Comparison of ENCODE assay signal across 18 mouse cellular contexts in genomic region chr10:102184726-102185125, GRCm38 (mm10).
DNase-seq lines count a peak whose midpoint lies in the region; ATAC-seq and TF ChIP-seq lines count a peak whose summit lies in the region.
"Had no signal": no experiment of that assay in that cellular context is flagged by ENCODE, and none has a peak within 500 bp of the region (broad histone marks: within the 10 kb centered on the region; RNA-seq: fewer than 3 reads in every experiment).

No protein-coding gene starts in this region.

- no peak overlapping the region for H3K9ac ChIP-seq in forebrain, embryonic 16.5 days (replicated peaks; ENCODE audit: low read depth, low read length)
- H3K9ac ChIP-seq in midbrain, embryonic 15.5 days = no peak overlapping the region
- H3K9ac ChIP-seq in heart, embryonic 12.5 days = no peak overlapping the region
- H3K9ac ChIP-seq: embryonic facial prominence, embryonic 13.5 days; limb, embryonic 15.5 days had no signal

- TF ChIP-seq POLR2A in brain, embryonic 14.5 days (IDR thresholded peaks at IDR 0.05; ENCODE audit: borderline replicate concordance, extremely low read depth, insufficient read depth, insufficient read length, poor library complexity, severe bottlenecking) = no peak

- no peaks in the 10 kb centered on the region for H3K36me3 ChIP-seq in forebrain, embryonic 16.5 days (ENCODE audit: control insufficient read depth, insufficient read depth)
- no peaks in the 10 kb centered on the region for H3K36me3 ChIP-seq in midbrain, embryonic 15.5 days (replicated peaks)
- H3K36me3 ChIP-seq in heart, embryonic 12.5 days = no peaks in the 10 kb centered on the region
- H3K36me3 ChIP-seq: embryonic facial prominence, embryonic 13.5 days; limb, embryonic 15.5 days had no signal

- H3K27ac ChIP-seq in forebrain, embryonic 16.5 days (ENCODE audit: low read length) = no peak overlapping the region
- no peak overlapping the region for H3K27ac ChIP-seq in midbrain, embryonic 15.5 days
- H3K27ac ChIP-seq in heart, embryonic 12.5 days (ENCODE audit: poor library complexity, severe bottlenecking) = no peak overlapping the region
- H3K27ac ChIP-seq: embryonic facial prominence, embryonic 13.5 days; kidney, postnatal 0 days; left cerebral cortex, adult 2 months; limb, embryonic 15.5 days had no signal

- DNase-seq in layer of hippocampus, adult 11-12 months (ENCODE audit: low spot score) = peak; percentile 5
- DNase-seq in layer of hippocampus, adult 9-10 months (ENCODE audit: low spot score) = no peak
- DNase-seq in brain, embryonic 14.5 days (ENCODE audit: low read depth) = peak; percentile 75
- no peak for DNase-seq in cerebellum, postnatal 25 days
- no peak for DNase-seq in lung, postnatal 4 days
- DNase-seq: adrenal gland, postnatal 14 days; cerebellum, postnatal 36 days; heart, adult 11 months; lung, adult 2 months; thymus, adult 18-20 months had no signal

- no peak overlapping the region for H3K4me3 ChIP-seq in forebrain, embryonic 16.5 days (replicated peaks; ENCODE audit: low read length)
- H3K4me3 ChIP-seq in midbrain, embryonic 15.5 days = no peak overlapping the region
- no peak overlapping the region for H3K4me3 ChIP-seq in heart, embryonic 12.5 days
- H3K4me3 ChIP-seq: embryonic facial prominence, embryonic 13.5 days; left cerebral cortex, adult 2 months; limb, embryonic 15.5 days; megakaryocyte, embryonic 14.5 days had no signal

- H3K4me1 ChIP-seq in forebrain, embryonic 16.5 days (replicated peaks; ENCODE audit: control insufficient read depth, insufficient read depth, low read length) = peaks cover 5% of the 10 kb centered on the region; the same call in 1 of the 2 replicates
- H3K4me1 ChIP-seq in midbrain, embryonic 15.5 days = no peaks in the 10 kb centered on the region
- no peaks in the 10 kb centered on the region for H3K4me1 ChIP-seq in heart, embryonic 12.5 days (replicated peaks)
- H3K4me1 ChIP-seq: embryonic facial prominence, embryonic 13.5 days; limb, embryonic 15.5 days; megakaryocyte, embryonic 14.5 days had no signal

- H3K4me2 ChIP-seq in forebrain, embryonic 16.5 days (ENCODE audit: low read length) = no peak overlapping the region
- no peak overlapping the region for H3K4me2 ChIP-seq in midbrain, embryonic 15.5 days
- H3K4me2 ChIP-seq in heart, embryonic 12.5 days = no peak overlapping the region
- H3K4me2 ChIP-seq: embryonic facial prominence, embryonic 13.5 days; limb, embryonic 15.5 days had no signal

- no peaks in the 10 kb centered on the region for H3K9me3 ChIP-seq in forebrain, embryonic 16.5 days (ENCODE audit: control insufficient read depth, low read length)
- no peaks in the 10 kb centered on the region for H3K9me3 ChIP-seq in midbrain, embryonic 15.5 days
- no peaks in the 10 kb centered on the region for H3K9me3 ChIP-seq in heart, embryonic 12.5 days (replicated peaks)
- H3K9me3 ChIP-seq: embryonic facial prominence, embryonic 13.5 days; limb, embryonic 15.5 days; megakaryocyte, embryonic 14.5 days had no signal

- peak; percentile 87 for ATAC-seq in forebrain, embryonic 16.5 days
- peak; percentile 80 for ATAC-seq in midbrain, embryonic 15.5 days (replicated peaks)
- no peak for ATAC-seq in heart, embryonic 12.5 days (ENCODE audit: insufficient number of reproducible peaks, low FRiP score)

- WGBS in forebrain, embryonic 16.5 days = 38% methylated on average over 3 of the region's 3 CpGs
- WGBS in midbrain, embryonic 15.5 days = 47% methylated on average over 3 of the region's 3 CpGs
- WGBS in heart, embryonic 12.5 days = 65% methylated on average over 3 of the region's 3 CpGs

- H3K27me3 ChIP-seq in forebrain, embryonic 16.5 days (replicated peaks; ENCODE audit: control insufficient read depth, insufficient read depth, low read length) = no peaks in the 10 kb centered on the region
- H3K27me3 ChIP-seq in midbrain, embryonic 15.5 days (replicated peaks) = no peaks in the 10 kb centered on the region
- H3K27me3 ChIP-seq in heart, embryonic 12.5 days (replicated peaks) = no peaks in the 10 kb centered on the region
- H3K27me3 ChIP-seq: embryonic facial prominence, embryonic 13.5 days; limb, embryonic 15.5 days; megakaryocyte, embryonic 14.5 days had no signal

- no peak for TF ChIP-seq CTCF in brain, embryonic 14.5 days (IDR thresholded peaks at IDR 0.05; ENCODE audit: borderline replicate concordance, extremely low read depth, insufficient read depth, insufficient read length)

Comparison
In these comparisons a context has a peak if more than half of its experiments do, and no peak if none do; other contexts are left out.
1. DNase-seq: peak in layer of hippocampus, adult 11-12 months (single experiment) and brain, embryonic 14.5 days (single experiment); none in layer of hippocampus, adult 9-10 months (single experiment), cerebellum, postnatal 25 days (0 of 2) and lung, postnatal 4 days (0 of 2).